Mouse (Mus musculus): Measurements from ENCODE around the gene Tubgcp3. TPM values are rescaled to one million over a fixed set of nuclear protein-coding genes. Genes with fewer than 3 reads are reported as not detected.

Tubgcp3 gene
- total and polyA plus RNA-seq, 2 experiments from 2014 or later = 26.0 to 36.1 TPM

GRCm38 (mm10) chr8:12576739-12577138 is 95.3 kb downstream of the Tubgcp3 start:
- Histone ChIP-seq H3K4me2 (ENCODE audit: low read depth, low read length, poor library complexity, severe bottlenecking) (no peak overlapping the region), H3K27me3 (ENCODE audit: insufficient read depth, low read length) (no peaks in the 10 kb centered on the region), H3K9me3 (ENCODE audit: low read length) (no peaks in the 10 kb centered on the region), H3K9ac (replicated peaks; ENCODE audit: low read length, poor library complexity, severe bottlenecking) (no peak overlapping the region), H3K27ac (ENCODE audit: low read depth, low read length) (no peak overlapping the region), H3K4me3 (ENCODE audit: low read depth, low read length) (no peak overlapping the region), H3K4me1 (ENCODE audit: insufficient read depth, low read length) (no peaks in the 10 kb centered on the region), H3K36me3 (ENCODE audit: insufficient read depth, low read length) (no peaks in the 10 kb centered on the region)
- no peak for ATAC-seq (ENCODE audit: low FRiP score)
- TF ChIP-seq CTCF (IDR thresholded peaks at IDR 0.05) = no peak
- DNase-seq (ENCODE audit: low spot score) = no peak
- 18% methylated on average over 6 of the region's 6 CpGs for WGBS

- TF ChIP-seq CTCF (IDR thresholded peaks at IDR 0.05) = no peak
- Histone ChIP-seq H3K4me2 (ENCODE audit: low read depth, low read length, poor library complexity, severe bottlenecking) (no peak overlapping the region), H3K4me1 (ENCODE audit: insufficient read depth, low read length) (no peaks in the 10 kb centered on the region), H3K4me3 (ENCODE audit: low read depth, low read length) (no peak overlapping the region), H3K9me3 (ENCODE audit: low read length) (no peaks in the 10 kb centered on the region), H3K9ac (replicated peaks; ENCODE audit: low read length, poor library complexity, severe bottlenecking) (no peak overlapping the region), H3K27ac (ENCODE audit: low read depth, low read length) (no peak overlapping the region), H3K27me3 (ENCODE audit: insufficient read depth, low read length) (no peaks in the 10 kb centered on the region), H3K36me3 (ENCODE audit: insufficient read depth, low read length) (no peaks in the 10 kb centered on the region)
- no peak for ATAC-seq (ENCODE audit: low FRiP score)
- DNase-seq (ENCODE audit: low spot score) = no peak
- 39% methylated on average over 5 of the region's 5 CpGs for WGBS
Observed at GRCm38 (mm10) chr8:12576003-12576402, 96.0 kb downstream of the Tubgcp3 start.

GRCm38 (mm10) chr8:12572814-12573534 is 99.1 kb downstream of the Tubgcp3 start, which contains the start of gene Spaca7:
Gene Spaca7, plus strand, starts transcription at chr8:12573029.
- 0 out of 2 replicates have a peak, but pooled peaks cover 8% of the 10 kb centered on the region for H3K27me3 ChIP-seq (ENCODE audit: insufficient read depth, low read length)
- TF ChIP-seq CTCF (IDR thresholded peaks at IDR 0.05) = no peak
- no peak within 1 kb of the TSS for H3K4me3 ChIP-seq (ENCODE audit: low read depth, low read length)
- H3K9ac ChIP-seq (replicated peaks; ENCODE audit: low read length, poor library complexity, severe bottlenecking) = no peak within 1 kb of the TSS
- 81% methylated on average over 14 of the region's 14 CpGs for WGBS
- H3K36me3 ChIP-seq (ENCODE audit: insufficient read depth, low read length) = no peaks in the 10 kb centered on the region
- H3K27ac ChIP-seq (ENCODE audit: low read depth, low read length) = no peak within 1 kb of the TSS
- no peak for ATAC-seq (ENCODE audit: low FRiP score)
- no peaks in the 10 kb centered on the region for H3K9me3 ChIP-seq (ENCODE audit: low read length)
- no peak within 1 kb of the TSS for H3K4me2 ChIP-seq (ENCODE audit: low read depth, low read length, poor library complexity, severe bottlenecking)
- no peak for DNase-seq (ENCODE audit: low spot score)
- H3K4me1 ChIP-seq (ENCODE audit: insufficient read depth, low read length) = no peaks in the 10 kb centered on the region

GRCm38 (mm10) chr8:12566509-12566908 is 105.5 kb downstream of the Tubgcp3 start:
- Histone ChIP-seq H3K36me3 (ENCODE audit: insufficient read depth, low read length) (no peaks in the 10 kb centered on the region), H3K4me3 (ENCODE audit: low read depth, low read length) (no peak overlapping the region), H3K9ac (replicated peaks; ENCODE audit: low read length, poor library complexity, severe bottlenecking) (no peak overlapping the region), H3K4me1 (ENCODE audit: insufficient read depth, low read length) (no peaks in the 10 kb centered on the region), H3K4me2 (ENCODE audit: low read depth, low read length, poor library complexity, severe bottlenecking) (no peak overlapping the region), H3K9me3 (ENCODE audit: low read length) (no peaks in the 10 kb centered on the region), H3K27me3 (ENCODE audit: insufficient read depth, low read length) (0 out of 2 replicates have a peak, but pooled peaks cover 15% of the 10 kb centered on the region), H3K27ac (ENCODE audit: low read depth, low read length) (no peak overlapping the region)
- 69% methylated on average over 7 of the region's 7 CpGs for WGBS
- no peak for DNase-seq (ENCODE audit: low spot score)
- ATAC-seq (ENCODE audit: low FRiP score) = no peak
- no peak for TF ChIP-seq CTCF (IDR thresholded peaks at IDR 0.05)

GRCm38 (mm10) chr8:12565488-12565887 is 106.6 kb downstream of the Tubgcp3 start:
- DNase-seq (ENCODE audit: low spot score) = no peak
- Histone ChIP-seq H3K27ac (ENCODE audit: low read depth, low read length) (no peak overlapping the region), H3K4me2 (ENCODE audit: low read depth, low read length, poor library complexity, severe bottlenecking) (no peak overlapping the region), H3K4me1 (ENCODE audit: insufficient read depth, low read length) (no peaks in the 10 kb centered on the region), H3K9me3 (ENCODE audit: low read length) (no peaks in the 10 kb centered on the region), H3K36me3 (ENCODE audit: insufficient read depth, low read length) (no peaks in the 10 kb centered on the region), H3K4me3 (ENCODE audit: low read depth, low read length) (no peak overlapping the region), H3K9ac (replicated peaks; ENCODE audit: low read length, poor library complexity, severe bottlenecking) (no peak overlapping the region), H3K27me3 (ENCODE audit: insufficient read depth, low read length) (0 out of 2 replicates have a peak, but pooled peaks cover 15% of the 10 kb centered on the region)
- WGBS = 28% methylated on average over 10 of the region's 10 CpGs
- no peak for TF ChIP-seq CTCF (IDR thresholded peaks at IDR 0.05)
- no peak for ATAC-seq (ENCODE audit: low FRiP score)

GRCm38 (mm10) chr8:12564307-12564706 is 107.7 kb downstream of the Tubgcp3 start:
- no peaks in the 10 kb centered on the region for H3K4me1 ChIP-seq (ENCODE audit: insufficient read depth, low read length)
- H3K27me3 ChIP-seq (ENCODE audit: insufficient read depth, low read length) = 0 out of 2 replicates have a peak, but pooled peaks cover 15% of the 10 kb centered on the region
- H3K36me3 ChIP-seq (ENCODE audit: insufficient read depth, low read length) = no peaks in the 10 kb centered on the region
- peak; percentile 97 for TF ChIP-seq CTCF (IDR thresholded peaks at IDR 0.05)
- H3K9me3 ChIP-seq (ENCODE audit: low read length) = no peaks in the 10 kb centered on the region
- H3K4me3 ChIP-seq (ENCODE audit: low read depth, low read length) = no peak overlapping the region
- peak; percentile 58 for ATAC-seq (ENCODE audit: low FRiP score)
- H3K4me2 ChIP-seq (ENCODE audit: low read depth, low read length, poor library complexity, severe bottlenecking) = no peak overlapping the region
- H3K9ac ChIP-seq (replicated peaks; ENCODE audit: low read length, poor library complexity, severe bottlenecking) = no peak overlapping the region
- peak; percentile 89 for DNase-seq (ENCODE audit: low spot score)
- H3K27ac ChIP-seq (ENCODE audit: low read depth, low read length) = no peak overlapping the region
- 0% methylated on average over 4 of the region's 4 CpGs for WGBS

Small RNAs within 50 kb of the gene (microRNA-seq; reads per million reads assigned to microRNA genes)
- gene Gm26483 (ENCODE audit: borderline number of aligned reads) = not detected

Other genes starting within 250 kb of the Tubgcp3 start
- gene Spaca7, start 99.2 kb downstream of the Tubgcp3 start, total RNA-seq (2014; rRNA removed) = not detected in 2 replicates
- gene Spaca7, start 99.2 kb downstream of the Tubgcp3 start, polyA plus RNA-seq (2015; fragmentation: Nextera tagmentation; extraction: Ambion mirVana) = not detected in 2 replicates
- 43.8 and 45.9 TPM in 2 replicates for gene Atp11a, start 84.8 kb upstream of the Tubgcp3 start, total RNA-seq (2014; rRNA removed)
- 10.3 and 13.8 TPM in 2 replicates for gene Atp11a, start 84.8 kb upstream of the Tubgcp3 start, polyA plus RNA-seq (2015; fragmentation: Nextera tagmentation; extraction: Ambion mirVana)
- gene Mcf2l, start 201.6 kb upstream of the Tubgcp3 start, total RNA-seq (2014; rRNA removed) = 391 and 405 TPM in 2 replicates
- 130 and 136 TPM in 2 replicates for gene Mcf2l, start 201.6 kb upstream of the Tubgcp3 start, polyA plus RNA-seq (2015; fragmentation: Nextera tagmentation; extraction: Ambion mirVana)